Mouse (Mus musculus) 416B (cell line): Measurements from ENCODE around the gene Tpm1.

Experiments
- DNase-seq: peaks from one replicate; pipeline ENCODE4 v3.0.0; 2011; ENCODE audit warnings: low read depth

The Tpm1 gene

GRCm38 (mm10) chr9:67026890-67027289 is 22.3 kb downstream of the Tpm1 start:
- DNase-seq = no peak

DNA sequence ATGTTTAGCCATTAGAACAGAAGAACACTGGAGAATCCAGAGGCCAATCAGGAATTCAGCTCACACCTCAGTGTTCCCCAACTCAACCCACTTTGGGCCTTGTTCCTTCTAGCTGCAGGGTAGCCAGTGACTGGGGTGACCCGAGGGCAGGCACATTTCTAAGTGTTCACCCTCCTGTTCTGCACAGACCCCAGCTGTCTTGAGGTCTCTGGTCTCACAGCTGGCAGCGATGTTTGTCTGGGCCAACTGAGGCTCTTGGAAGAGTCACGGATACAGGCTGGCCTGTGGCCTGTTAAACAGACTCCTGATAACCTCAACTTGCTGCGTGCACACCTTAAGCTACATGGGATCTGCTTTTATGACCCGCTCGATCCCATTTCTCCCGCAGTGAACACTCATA is 23.1 kb downstream of the Tpm1 start:
- no peak for DNase-seq

- DNase-seq = peak; percentile 98
Measured at GRCm38 (mm10) chr9:67024889-67025692, 24.1 kb downstream of the Tpm1 start.

DNA sequence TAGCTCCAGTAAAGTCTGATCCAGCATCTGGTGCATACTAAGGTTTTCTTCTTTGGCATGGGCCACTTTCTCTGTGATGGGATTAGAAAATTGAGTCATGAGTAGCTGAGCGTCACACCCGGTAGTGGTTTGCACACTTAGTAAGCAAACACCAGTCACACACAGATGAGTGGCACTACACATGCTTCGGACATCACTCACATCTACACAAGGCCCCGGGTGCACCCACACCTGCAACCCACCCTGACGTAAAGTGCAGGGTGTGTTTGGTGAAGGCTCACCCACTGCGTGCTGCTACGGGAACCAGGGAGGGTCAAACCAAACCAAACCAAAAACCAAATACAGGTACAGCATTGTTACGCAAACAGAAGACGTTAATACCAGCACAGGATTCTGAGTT is 25.8 kb downstream of the Tpm1 start:
- DNase-seq = no peak

- DNase-seq = peak; percentile 97
Measured at GRCm38 (mm10) chr9:67020063-67020462, 29.1 kb downstream of the Tpm1 start.

- peak; percentile 99 for DNase-seq
Measured at GRCm38 (mm10) chr9:67013501-67013900, 35.7 kb downstream of the Tpm1 start.

DNA sequence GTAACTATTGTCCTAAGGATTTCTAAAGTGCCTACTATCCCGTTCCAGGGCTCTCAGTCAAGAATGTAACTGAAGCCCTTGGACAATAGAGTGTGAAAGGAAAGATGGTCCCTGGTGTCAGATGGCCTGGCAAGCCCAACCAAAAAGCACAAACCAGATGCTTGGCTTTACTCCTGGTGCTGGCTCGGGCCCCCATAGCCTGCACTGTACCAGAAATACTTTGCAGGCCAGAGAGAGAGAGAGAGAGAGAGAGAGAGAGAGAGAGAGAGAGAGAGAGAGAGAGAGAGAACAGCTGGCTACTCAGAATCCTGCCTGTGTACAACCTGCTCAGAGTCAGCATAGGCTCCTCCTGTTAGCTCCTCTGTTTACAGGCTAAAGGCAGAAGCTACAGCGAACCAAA is 36.7 kb downstream of the Tpm1 start:
- no peak for DNase-seq

DNA sequence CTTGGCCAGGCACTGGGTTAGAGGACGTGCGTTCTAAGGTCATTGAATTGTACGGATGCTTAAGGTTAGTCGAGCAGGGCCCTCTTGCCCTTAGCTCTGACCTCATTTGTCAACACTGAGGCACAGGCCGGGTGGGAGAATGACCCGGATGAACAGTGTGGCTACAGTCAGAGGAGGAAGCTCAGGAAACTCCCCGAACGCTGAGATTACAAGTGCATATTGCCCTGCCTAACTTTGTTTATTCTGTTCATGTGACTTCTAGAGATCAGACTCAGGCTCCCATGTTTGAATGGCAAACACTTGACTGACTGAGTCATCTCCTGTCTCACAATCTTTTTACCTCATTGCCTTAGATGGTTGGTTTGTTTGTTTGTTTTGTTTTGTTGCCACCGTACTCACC is 37.7 kb downstream of the Tpm1 start:
- peak; percentile 80 for DNase-seq

DNA sequence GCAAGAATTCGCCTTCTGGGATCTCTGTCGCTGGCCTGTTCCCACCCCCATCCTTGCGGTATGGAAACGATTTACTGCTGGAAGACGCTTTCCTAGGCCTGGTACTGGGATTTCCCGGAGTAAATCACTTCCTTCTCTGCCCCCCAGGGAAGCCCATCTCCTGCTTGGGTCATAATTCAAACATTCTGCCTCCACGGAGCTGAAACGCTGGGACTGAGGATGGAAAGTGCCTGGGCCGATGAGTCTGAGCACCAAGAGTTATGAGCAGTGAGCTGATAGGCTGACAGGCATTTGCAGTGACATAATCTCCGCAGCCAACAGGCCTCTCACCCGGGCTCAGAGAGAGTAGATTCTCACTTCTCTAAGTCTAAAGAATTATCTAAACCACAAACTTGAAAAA is 40.4 kb downstream of the Tpm1 start:
- DNase-seq = no peak

- DNase-seq = peak; percentile 44
Measured at GRCm38 (mm10) chr9:67006376-67006775, 42.8 kb downstream of the Tpm1 start.

GRCm38 (mm10) chr9:67005161-67005742 is 44.0 kb downstream of the Tpm1 start:
- no peak for DNase-seq

- DNase-seq = no peak
Measured at GRCm38 (mm10) chr9:67003656-67004055, 45.5 kb downstream of the Tpm1 start.

DNA sequence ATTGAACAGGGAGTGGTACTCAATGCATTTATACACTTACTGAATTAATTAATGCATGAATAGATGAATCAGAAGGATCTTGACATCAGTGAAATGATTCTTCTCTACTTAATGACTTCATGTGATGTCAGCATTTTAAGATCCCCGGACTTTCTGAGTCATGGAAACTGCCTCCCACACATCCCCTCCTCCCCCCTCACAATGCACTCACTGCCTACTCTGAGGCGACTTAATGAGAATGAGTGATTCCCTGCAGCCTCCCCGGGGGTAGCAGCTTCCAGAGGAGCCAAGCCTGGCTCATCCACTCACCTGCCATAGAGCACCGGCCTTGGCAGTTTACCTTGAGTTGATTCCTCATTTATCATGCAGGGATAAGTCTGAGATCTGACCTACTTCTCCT is 46.0 kb downstream of the Tpm1 start:
- DNase-seq = peak; percentile 76

- DNase-seq = no peak
Measured at GRCm38 (mm10) chr9:67001506-67001905, 47.7 kb downstream of the Tpm1 start.

GRCm38 (mm10) chr9:67001050-67001449 is 48.2 kb downstream of the Tpm1 start:
- DNase-seq = peak; percentile 97

DNA sequence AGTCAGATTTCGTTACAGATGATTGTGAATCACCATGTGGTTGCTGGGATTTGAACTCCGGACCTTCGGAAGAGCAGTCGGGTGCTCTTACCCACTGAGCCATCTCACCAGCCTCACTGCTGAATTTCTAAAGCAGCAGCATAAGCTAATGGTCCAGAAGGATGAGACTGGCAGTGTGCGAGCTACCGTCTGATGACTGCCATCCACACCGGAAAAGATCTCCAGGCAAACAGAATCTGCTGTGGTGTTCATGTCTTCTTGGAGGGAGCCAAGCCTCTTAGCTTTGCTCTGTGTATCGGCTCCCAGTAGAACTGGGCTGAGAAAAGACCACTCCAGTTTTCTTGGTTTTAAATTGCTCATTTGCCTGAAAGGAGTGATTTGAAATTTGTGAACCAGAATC is 49.5 kb downstream of the Tpm1 start:
- no peak for DNase-seq

DNA sequence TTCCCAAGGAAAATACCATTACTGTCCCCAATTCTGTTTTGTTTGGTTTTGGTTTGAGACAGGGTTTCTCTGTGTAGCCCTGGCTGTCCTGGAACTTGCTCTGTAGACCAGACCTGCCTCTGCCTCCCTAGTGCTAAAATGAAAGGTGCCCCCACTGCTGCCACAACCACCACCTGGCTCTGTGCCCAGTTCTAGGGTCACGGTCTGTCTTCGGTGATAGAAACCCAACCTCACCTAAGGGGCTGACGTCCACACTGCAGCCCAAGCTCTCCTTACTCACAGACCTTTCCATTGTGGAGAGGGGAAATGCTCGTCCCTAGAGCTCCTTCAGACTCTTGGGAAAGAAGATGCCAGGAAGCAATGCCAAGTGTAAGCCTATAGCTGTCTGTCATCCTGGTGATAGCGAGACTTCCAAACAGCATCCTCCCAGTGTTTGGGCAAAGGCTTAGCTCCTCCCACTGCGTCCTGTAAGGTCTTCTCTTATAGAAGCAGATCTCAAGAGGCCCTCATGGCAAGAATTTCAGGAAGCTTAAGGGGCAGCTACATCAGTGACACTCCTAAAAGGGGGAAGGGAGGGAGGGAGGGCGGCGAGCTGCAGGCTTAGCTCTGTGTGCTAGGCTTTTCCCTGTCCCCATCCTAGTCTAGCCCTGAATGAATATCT is 57.3 kb downstream of the Tpm1 start:
- DNase-seq = peak; percentile 73

GRCm38 (mm10) chr9:66991021-66991749 is 58.0 kb downstream of the Tpm1 start:
- peak; percentile 86 for DNase-seq

- DNase-seq = no peak
Measured at GRCm38 (mm10) chr9:66990046-66990445, 59.2 kb downstream of the Tpm1 start.

DNA sequence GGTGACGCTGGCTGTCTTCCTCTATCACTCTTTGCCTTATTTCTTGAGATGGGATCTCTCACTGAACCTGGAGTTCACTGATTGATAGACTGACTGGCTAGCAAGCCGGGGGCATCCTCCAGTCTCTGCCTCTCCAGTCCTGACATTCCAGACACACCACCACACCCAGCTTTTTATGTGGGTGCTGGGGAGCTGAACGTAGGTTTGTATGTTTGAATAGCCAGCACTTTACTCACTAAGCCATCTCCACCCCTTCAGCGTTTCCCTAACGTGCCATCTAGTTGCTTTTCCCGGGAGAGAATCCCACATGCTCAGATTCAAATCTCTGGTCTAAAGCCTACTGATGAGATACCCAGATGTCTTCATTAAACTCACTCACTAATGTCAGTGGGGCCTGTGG is 59.6 kb downstream of the Tpm1 start:
- DNase-seq = no peak

DNA sequence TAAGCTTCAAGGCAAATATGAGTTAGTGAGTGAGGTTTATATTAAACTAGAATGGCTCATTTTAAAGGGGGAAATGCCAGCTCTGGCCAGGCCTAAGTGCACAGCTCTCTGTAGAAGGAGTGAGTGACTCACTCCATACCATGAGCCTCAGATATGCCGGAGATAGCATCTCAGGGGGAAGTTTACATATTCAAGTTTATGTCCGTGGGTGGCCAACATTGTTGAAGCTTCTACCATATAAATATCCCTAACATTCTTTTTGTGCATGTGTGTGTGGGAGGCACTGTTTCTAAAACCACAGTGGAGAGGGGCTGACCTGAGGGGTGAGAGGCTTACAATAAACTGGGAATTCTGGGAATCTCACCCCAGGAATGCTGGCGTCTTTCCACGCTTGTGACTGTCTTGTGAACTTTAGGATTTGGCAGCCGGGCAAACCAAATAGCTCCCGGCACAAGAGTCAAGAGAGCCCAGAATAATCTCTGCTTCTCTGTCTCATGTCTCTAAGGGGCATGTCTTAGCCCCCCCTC is 60.3 kb downstream of the Tpm1 start:
- DNase-seq = peak; percentile 85

GRCm38 (mm10) chr9:66988198-66988887 is 60.9 kb downstream of the Tpm1 start:
- no peak for DNase-seq
